Mouse (Mus musculus): ENCODE data around the gene Ccdc172.

DNA sequence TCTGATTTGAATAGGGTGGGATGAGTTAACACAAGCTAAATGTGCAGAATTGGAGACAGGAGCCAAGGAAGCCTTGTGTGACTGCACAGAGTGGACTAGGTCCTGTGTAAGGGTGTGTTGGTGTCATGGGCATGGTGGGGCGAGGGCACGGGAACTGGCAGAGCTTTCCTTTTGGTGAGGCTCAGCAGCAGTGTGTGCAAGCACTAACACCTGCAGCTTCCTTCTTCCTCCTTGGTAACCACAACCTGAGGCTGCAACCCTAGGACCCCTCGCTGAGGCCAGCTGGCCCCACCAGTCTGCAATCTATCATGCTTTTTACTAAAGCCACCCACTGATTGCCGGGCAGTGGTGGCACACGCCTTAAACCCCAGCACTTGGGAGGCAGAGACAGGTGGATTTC lies 28.6 kb downstream of the Ccdc172 start:
- TF ChIP-seq GATA1 (IDR thresholded peaks at IDR 0.05; ENCODE audit: borderline replicate concordance, low read length) (no peak), FLI1 (IDR thresholded peaks at IDR 0.05; ENCODE audit: low read length) (no peak)
